Mouse (Mus musculus) lung, postnatal 0 days (tissue): Measurements from ENCODE around the gene Car1. TPM values are rescaled to one million over a fixed set of nuclear protein-coding genes. Genes with fewer than 3 reads are reported as not detected.

Source experiments
- ATAC-seq: fragments of 200-750 bp; cut with Nextera tagmentation; 2 replicates; pipeline ENCODE4 v1.8.0; 2017; ENCODE audit warnings: moderate library complexity
- DNase-seq: peaks from one replicate; pipeline ENCODE4 v3.0.0-alpha.2; 2016; ENCODE audit warnings: low spot score
- H3K27ac ChIP-seq: fragments of 300-500 bp; sonication (generic); 2 replicates; pipeline ENCODE4 v1.5.1; 2014; ENCODE audit warnings: antibody characterized with exemption, mild to moderate bottlenecking, low read length, mixed read lengths
- H3K27me3 ChIP-seq: fragments of 300-500 bp; sonication (generic); replicated peaks from 2 replicates; pipeline ENCODE4 v1.6.1; 2014; ENCODE audit warnings: low read length, mixed read lengths; ENCODE audit not compliant: insufficient read depth
- H3K36me3 ChIP-seq: fragments of 300-500 bp; sonication (generic); 2 replicates; pipeline ENCODE4 v1.6.1; 2014; ENCODE audit warnings: low read length, mixed read lengths; ENCODE audit not compliant: insufficient read depth
- H3K4me1 ChIP-seq: fragments of 300-500 bp; sonication (generic); 2 replicates; pipeline ENCODE4 v1.6.1; 2014; ENCODE audit warnings: antibody characterized with exemption, low read depth, low read length, mixed read lengths; ENCODE audit not compliant: insufficient read depth
- H3K4me2 ChIP-seq: fragments of 300-500 bp; sonication (generic); replicated peaks from 2 replicates; pipeline ENCODE4 v1.6.1; 2014; ENCODE audit warnings: low read depth, mild to moderate bottlenecking, low read length, moderate library complexity, mixed read lengths
- H3K4me3 ChIP-seq: fragments of 300-500 bp; sonication (generic); 2 replicates; pipeline ENCODE4 v1.5.1; 2014; ENCODE audit warnings: low read depth, low read length
- H3K9ac ChIP-seq: fragments of 300-500 bp; sonication (generic); replicated peaks from 2 replicates; pipeline ENCODE4 v1.6.1; 2014; ENCODE audit warnings: low read depth, mild to moderate bottlenecking
- H3K9me3 ChIP-seq: fragments of 300-500 bp; sonication (generic); 2 replicates; pipeline ENCODE4 v1.6.1; 2016; ENCODE audit warnings: low read length, mixed read lengths
- CTCF ChIP-seq: IDR thresholded peaks from 2 replicates; pipeline ENCODE4 v1.5.1; 2016; ENCODE audit warnings: antibody characterized with exemption, mild to moderate bottlenecking
- EP300 ChIP-seq: IDR thresholded peaks from 2 replicates; pipeline ENCODE4 v1.6.1; 2016; ENCODE audit warnings: antibody characterized with exemption, mild to moderate bottlenecking, control low read depth
- WGBS: fragments of 180-500 bp; shearing (Covaris S2); extraction: QIAGEN DNeasy Blood & Tissue Kit; methylation state at CpG from one replicate; pipeline ENCODE4 v1.1.7; 2014; 5-methylcytosine and 5-hydroxymethylcytosine counted together
- polyA plus RNA-seq: library from polyadenylated mRNA; unstranded; fragments of >200 nt; fragmentation: Nextera tagmentation; extraction: Ambion mirVana; gene quantifications from 2 replicates; pipeline ENCODE4 v1.2.1, GENCODE M21; 2015

The Car1 gene
- polyA plus RNA-seq, 1 experiment from 2014 or later = 0.84 TPM

DNA sequence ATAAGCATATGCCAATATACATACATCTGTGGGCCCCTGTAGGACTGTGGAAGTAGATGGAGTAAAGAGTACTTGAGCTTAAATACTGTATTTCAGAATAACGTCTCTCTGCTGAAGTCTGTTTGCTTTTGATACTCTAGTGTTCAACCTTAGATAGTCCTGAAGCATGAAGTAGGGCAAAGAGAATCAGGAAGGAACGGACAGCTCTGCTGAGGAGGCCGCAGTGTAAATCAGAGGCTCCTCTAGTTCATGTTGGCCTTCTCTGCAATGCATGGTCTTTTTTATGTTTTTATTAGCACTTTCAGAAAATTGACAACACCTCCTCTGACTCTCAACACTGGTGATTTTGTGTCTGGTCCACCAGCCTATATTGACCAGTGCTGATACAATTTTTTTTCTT lies 2.2 kb downstream of the Car1 start:
- WGBS = 68% methylated on average over 3 of the region's 3 CpGs

GRCm38 (mm10) chr3:14804906-14805305 lies 3.3 kb downstream of the Car1 start:
- Histone ChIP-seq H3K36me3 (no peaks in the 10 kb centered on the region), H3K27ac (no peak overlapping the region), H3K4me2 (no peak overlapping the region), H3K4me1 (no peaks in the 10 kb centered on the region), H3K27me3 (no peaks in the 10 kb centered on the region), H3K9ac (no peak overlapping the region), H3K4me3 (no peak overlapping the region), H3K9me3 (no peaks in the 10 kb centered on the region)
- ATAC-seq (no peak), DNase-seq (no peak)
- 73% methylated on average over 6 of the region's 6 CpGs for WGBS
- TF ChIP-seq EP300 = no peak
- no peak for TF ChIP-seq CTCF

More for the DNA sequence above, 2.2 kb downstream of the Car1 start:
- ATAC-seq = no peak
- no peaks in the 10 kb centered on the region for H3K36me3 ChIP-seq
- no peak overlapping the region for H3K9ac ChIP-seq
- H3K4me3 ChIP-seq = no peak overlapping the region
- no peaks in the 10 kb centered on the region for H3K27me3 ChIP-seq
- H3K4me1 ChIP-seq = no peaks in the 10 kb centered on the region
- H3K4me2 ChIP-seq = no peak overlapping the region
- no peak for DNase-seq
- TF ChIP-seq CTCF = no peak
- no peak for TF ChIP-seq EP300
- H3K27ac ChIP-seq = no peak overlapping the region
- H3K9me3 ChIP-seq = no peaks in the 10 kb centered on the region

GRCm38 (mm10) chr3:14797069-14797468 lies 11.1 kb downstream of the Car1 start:
- WGBS = 74% methylated on average over 3 of the region's 3 CpGs
- no peak for ATAC-seq
- no peaks in the 10 kb centered on the region for H3K9me3 ChIP-seq
- TF ChIP-seq EP300 = no peak
- no peak for TF ChIP-seq CTCF
- H3K27ac ChIP-seq = no peak overlapping the region
- no peak overlapping the region for H3K9ac ChIP-seq
- no peaks in the 10 kb centered on the region for H3K36me3 ChIP-seq
- H3K4me3 ChIP-seq = no peak overlapping the region
- H3K4me1 ChIP-seq = no peaks in the 10 kb centered on the region
- no peak for DNase-seq
- H3K4me2 ChIP-seq = no peak overlapping the region
- no peaks in the 10 kb centered on the region for H3K27me3 ChIP-seq

DNA sequence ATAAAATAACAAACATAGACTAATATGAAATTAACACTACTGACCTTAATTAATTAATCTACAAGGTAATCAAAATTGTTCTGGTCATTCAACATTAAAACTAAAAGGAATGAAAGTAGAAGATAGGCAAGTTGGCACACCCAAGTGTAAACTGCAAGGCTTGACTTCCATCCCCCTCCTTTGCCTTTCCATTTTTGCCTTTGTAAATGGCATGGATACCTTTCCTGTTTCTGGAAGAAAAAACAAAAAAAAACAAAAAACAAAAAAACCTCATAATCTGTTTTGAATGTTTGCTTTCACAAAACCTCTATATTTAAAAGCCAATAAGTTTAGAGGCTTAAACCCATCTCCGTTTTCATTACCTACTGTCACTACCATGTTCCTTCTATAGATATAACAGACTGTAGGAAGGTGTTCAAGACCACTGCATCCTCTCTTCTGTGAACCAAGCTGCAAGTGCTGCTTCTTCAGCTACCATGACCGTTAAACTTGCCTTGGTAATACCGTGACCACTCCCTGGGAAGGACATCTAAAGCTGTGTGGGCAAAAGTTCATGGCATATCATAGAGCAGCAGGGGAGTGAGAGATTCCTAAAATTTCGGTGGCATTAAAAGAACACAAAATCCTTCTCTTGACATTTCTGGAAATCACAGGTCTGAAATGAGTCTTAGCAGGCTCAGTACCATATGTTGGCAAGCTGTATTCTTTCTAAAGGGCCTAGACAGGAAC lies 12.7 kb downstream of the Car1 start:
- no peak overlapping the region for H3K27ac ChIP-seq
- no peak for ATAC-seq
- TF ChIP-seq EP300 (no peak), CTCF (no peak)
- no peak for DNase-seq
- no peaks in the 10 kb centered on the region for H3K4me1 ChIP-seq
- no peak overlapping the region for H3K9ac ChIP-seq
- H3K9me3 ChIP-seq = no peaks in the 10 kb centered on the region
- no peak overlapping the region for H3K4me2 ChIP-seq
- no peaks in the 10 kb centered on the region for H3K36me3 ChIP-seq
- H3K4me3 ChIP-seq = no peak overlapping the region
- WGBS = 84% methylated on average over 4 of the region's 4 CpGs
- no peaks in the 10 kb centered on the region for H3K27me3 ChIP-seq

GRCm38 (mm10) chr3:14792032-14792431 lies 16.1 kb downstream of the Car1 start:
- DNase-seq (no peak), ATAC-seq (no peak)
- H3K27me3 ChIP-seq = no peaks in the 10 kb centered on the region

GRCm38 (mm10) chr3:14787607-14788006 lies 20.6 kb downstream of the Car1 start:
- DNase-seq (no peak), ATAC-seq (no peak)
- no peak overlapping the region for H3K27ac ChIP-seq

More at GRCm38 (mm10) chr3:14792032-14792431, 16.1 kb downstream of the Car1 start:
- Histone ChIP-seq H3K9me3 (no peaks in the 10 kb centered on the region), H3K4me3 (no peak overlapping the region), H3K4me1 (no peaks in the 10 kb centered on the region), H3K4me2 (no peak overlapping the region), H3K9ac (no peak overlapping the region), H3K36me3 (no peaks in the 10 kb centered on the region), H3K27ac (no peak overlapping the region)
- TF ChIP-seq EP300 (no peak), CTCF (no peak)

DNA sequence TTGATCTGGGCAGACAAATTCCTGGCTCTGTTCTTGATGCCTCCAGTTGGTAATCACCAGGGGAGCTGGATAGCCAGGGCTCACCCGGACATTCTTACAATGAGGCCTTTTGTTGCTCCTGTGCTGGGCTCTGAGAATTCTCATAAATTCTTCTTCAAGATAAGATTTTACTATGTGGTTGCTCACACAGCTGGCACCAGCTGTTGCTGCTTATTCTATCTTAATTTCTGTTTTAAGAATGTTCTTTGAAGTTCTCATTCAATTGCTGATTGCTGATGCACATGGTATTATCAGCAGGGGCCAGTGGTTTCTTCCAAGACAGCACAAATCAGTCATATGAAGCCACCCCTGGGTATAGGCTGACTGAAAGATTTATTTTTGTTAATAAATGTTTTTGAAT lies 21.0 kb downstream of the Car1 start:
- Histone ChIP-seq H3K9me3 (no peaks in the 10 kb centered on the region), H3K27ac (no peak overlapping the region), H3K9ac (no peak overlapping the region), H3K4me3 (no peak overlapping the region), H3K4me2 (no peak overlapping the region), H3K27me3 (no peaks in the 10 kb centered on the region), H3K4me1 (no peaks in the 10 kb centered on the region), H3K36me3 (no peaks in the 10 kb centered on the region)
- peak; percentile 29 for DNase-seq
- no peak for TF ChIP-seq CTCF
- no peak for TF ChIP-seq EP300
- 32% methylated on average over 1 of the region's 1 CpGs for WGBS
- ATAC-seq = no peak

More at GRCm38 (mm10) chr3:14787607-14788006, 20.6 kb downstream of the Car1 start:
- H3K36me3 ChIP-seq = no peaks in the 10 kb centered on the region
- 74% methylated on average over 1 of the region's 1 CpGs for WGBS
- no peak overlapping the region for H3K4me2 ChIP-seq
- no peaks in the 10 kb centered on the region for H3K27me3 ChIP-seq
- no peak for TF ChIP-seq CTCF
- TF ChIP-seq EP300 = no peak
- H3K4me1 ChIP-seq = no peaks in the 10 kb centered on the region
- no peak overlapping the region for H3K9ac ChIP-seq
- no peaks in the 10 kb centered on the region for H3K9me3 ChIP-seq
- no peak overlapping the region for H3K4me3 ChIP-seq
